In genomic region chr14:99348175-99348764, GRCm38 (mm10) we compare ENCODE assay signal across 32 mouse cellular contexts. TPM values are rescaled to one million over a fixed set of nuclear protein-coding genes. Genes with fewer than 3 reads are reported as not detected.
DNase-seq lines count a peak whose midpoint lies in the region; ATAC-seq and TF ChIP-seq lines count a peak whose summit lies in the region.
"Had no signal": no experiment of that assay in that cellular context is flagged by ENCODE, and none has a peak within 500 bp of the region (broad histone marks: within the 10 kb centered on the region; RNA-seq: fewer than 3 reads in every experiment).

No protein-coding gene starts in this region.

- H3K9me3 ChIP-seq in forebrain, postnatal 0 days (ENCODE audit: low read length): no peaks in the 10 kb centered on the region
- H3K9me3 ChIP-seq in forebrain, embryonic 10.5 days: no peaks in the 10 kb centered on the region
- H3K9me3 ChIP-seq in midbrain, embryonic 14.5 days (ENCODE audit: control insufficient read depth, low read length): no peaks in the 10 kb centered on the region
- H3K9me3 ChIP-seq in midbrain, embryonic 15.5 days: no peaks in the 10 kb centered on the region
- no peaks in the 10 kb centered on the region for H3K9me3 ChIP-seq in ES-E14 (ENCODE audit: control insufficient read depth, insufficient read depth, low read depth, low read length)
- H3K9me3 ChIP-seq: embryonic facial prominence, embryonic 13.5 days; hindbrain, embryonic 12.5 days; midbrain, embryonic 12.5 days; neural tube, embryonic 12.5 days had no signal

- in situ Hi-C loops in ES-E14 (cut with MboI; ENCODE audit: low sequenced_read_pairs in 2 of 2, unreplicated experiment in 2 of 2): no loop called here

- no peaks in the 10 kb centered on the region; the same call in 1 of the 2 replicates for H3K36me3 ChIP-seq in forebrain, postnatal 0 days (ENCODE audit: insufficient read depth)
- no peaks in the 10 kb centered on the region for H3K36me3 ChIP-seq in forebrain, embryonic 10.5 days (replicated peaks)
- no peaks in the 10 kb centered on the region for H3K36me3 ChIP-seq in midbrain, embryonic 14.5 days (ENCODE audit: control insufficient read depth, insufficient read depth, low read length)
- no peaks in the 10 kb centered on the region for H3K36me3 ChIP-seq in midbrain, embryonic 15.5 days (replicated peaks)
- H3K36me3 ChIP-seq in ES-E14 (ENCODE audit: control insufficient read depth, insufficient read depth, low read length, poor library complexity, severe bottlenecking): peaks cover 3% of the 10 kb centered on the region; the same call in 1 of the 2 replicates
- H3K36me3 ChIP-seq: embryonic facial prominence, embryonic 13.5 days; hindbrain, embryonic 12.5 days; midbrain, embryonic 12.5 days; neural tube, embryonic 12.5 days had no signal

- no peaks in the 10 kb centered on the region for H3K27me3 ChIP-seq in forebrain, postnatal 0 days (ENCODE audit: insufficient read depth, low read length)
- no peaks in the 10 kb centered on the region for H3K27me3 ChIP-seq in forebrain, embryonic 10.5 days (ENCODE audit: poor library complexity, severe bottlenecking)
- no peaks in the 10 kb centered on the region for H3K27me3 ChIP-seq in midbrain, embryonic 14.5 days (ENCODE audit: control insufficient read depth, insufficient read depth, low read length)
- H3K27me3 ChIP-seq in midbrain, embryonic 15.5 days (replicated peaks): no peaks in the 10 kb centered on the region
- H3K27me3 ChIP-seq: embryonic facial prominence, embryonic 13.5 days; hindbrain, embryonic 12.5 days; midbrain, embryonic 12.5 days; neural tube, embryonic 12.5 days; Patski had no signal

- H3K9ac ChIP-seq in forebrain, postnatal 0 days: no peak overlapping the region
- H3K9ac ChIP-seq in midbrain, embryonic 14.5 days (replicated peaks; ENCODE audit: low read length): no peak overlapping the region
- no peak overlapping the region for H3K9ac ChIP-seq in midbrain, embryonic 15.5 days
- H3K9ac ChIP-seq in ES-E14 (ENCODE audit: insufficient read depth, low read depth, low read length, poor library complexity, severe bottlenecking): peak overlapping the region; percentile 57; the same call in 1 of the 2 replicates
- H3K9ac ChIP-seq: embryonic facial prominence, embryonic 13.5 days; hindbrain, embryonic 12.5 days; liver, embryonic 14.5 days; lung, embryonic 14.5 days; midbrain, embryonic 12.5 days; neural tube, embryonic 12.5 days had no signal

- no peak for TF ChIP-seq CTCF in forebrain, postnatal 0 days (IDR thresholded peaks at IDR 0.05; ENCODE audit: low read depth)
- no peak for TF ChIP-seq CTCF in brain, embryonic 14.5 days (IDR thresholded peaks at IDR 0.05; ENCODE audit: borderline replicate concordance, extremely low read depth, insufficient read depth, insufficient read length)

- peak; percentile 65 for ATAC-seq in forebrain, postnatal 0 days
- ATAC-seq in midbrain, embryonic 14.5 days (ENCODE audit: low FRiP score, low TSS enrichment): no peak
- ATAC-seq in midbrain, embryonic 15.5 days (replicated peaks): no peak
- ATAC-seq: intestine, postnatal 0 days; Patski had no signal

- 56% methylated on average over 13 of the region's 13 CpGs for WGBS in forebrain, postnatal 0 days
- WGBS in forebrain, embryonic 10.5 days: 76% methylated on average over 13 of the region's 13 CpGs
- WGBS in midbrain, embryonic 14.5 days: 72% methylated on average over 13 of the region's 13 CpGs
- 66% methylated on average over 13 of the region's 13 CpGs for WGBS in midbrain, embryonic 15.5 days

- H3K4me2 ChIP-seq in forebrain, postnatal 0 days (ENCODE audit: low read depth): no peak overlapping the region
- H3K4me2 ChIP-seq in midbrain, embryonic 14.5 days (ENCODE audit: low read length): no peak overlapping the region
- H3K4me2 ChIP-seq in midbrain, embryonic 15.5 days: no peak overlapping the region
- H3K4me2 ChIP-seq: embryonic facial prominence, embryonic 13.5 days; heart, embryonic 11.5 days; hindbrain, embryonic 12.5 days; lung, embryonic 14.5 days; midbrain, embryonic 12.5 days; neural tube, embryonic 12.5 days had no signal

- H3K4me3 ChIP-seq in forebrain, postnatal 0 days (ENCODE audit: low read depth, low read length): no peak overlapping the region
- H3K4me3 ChIP-seq in forebrain, embryonic 10.5 days: no peak overlapping the region
- H3K4me3 ChIP-seq in midbrain, embryonic 14.5 days (replicated peaks; ENCODE audit: low read depth, low read length): no peak overlapping the region
- no peak overlapping the region for H3K4me3 ChIP-seq in midbrain, embryonic 15.5 days
- peak overlapping the region in 1 of 2 experiments; percentile 1; a peak in 2 of 4 replicates for H3K4me3 ChIP-seq in ES-E14 (ENCODE audit: insufficient read depth in 1 of 2, low read depth in 1 of 2, low read length in 2 of 2, poor library complexity in 1 of 2, severe bottlenecking in 1 of 2)
- H3K4me3 ChIP-seq: embryonic facial prominence, embryonic 13.5 days; hindbrain, embryonic 12.5 days; midbrain, embryonic 12.5 days; myocyte; neural tube, embryonic 12.5 days had no signal

- no peaks in the 10 kb centered on the region; the same call in 1 of the 2 replicates for H3K4me1 ChIP-seq in forebrain, postnatal 0 days (ENCODE audit: insufficient read depth)
- peaks cover 10% of the 10 kb centered on the region for H3K4me1 ChIP-seq in forebrain, embryonic 10.5 days
- H3K4me1 ChIP-seq in midbrain, embryonic 14.5 days (ENCODE audit: control insufficient read depth, insufficient read depth, low read length): 0 out of 2 replicates have a peak, but pooled peaks cover 4% of the 10 kb centered on the region
- 0 out of 2 replicates have a peak, but pooled peaks cover 7% of the 10 kb centered on the region for H3K4me1 ChIP-seq in midbrain, embryonic 15.5 days
- H3K4me1 ChIP-seq in ES-E14 (ENCODE audit: control insufficient read depth in 2 of 2, insufficient read depth in 2 of 2, low read length in 2 of 2, poor library complexity in 1 of 2): peaks cover 6 to 11% of the 10 kb centered on the region in 2 experiments; a peak in 3 of 4 replicates
- H3K4me1 ChIP-seq: neural tube, embryonic 12.5 days had no signal

- no peak overlapping the region for H3K27ac ChIP-seq in forebrain, postnatal 0 days (ENCODE audit: low read depth, low read length)
- H3K27ac ChIP-seq in forebrain, embryonic 10.5 days: no peak overlapping the region
- no peak overlapping the region for H3K27ac ChIP-seq in midbrain, embryonic 14.5 days (replicated peaks; ENCODE audit: low read depth, low read length)
- H3K27ac ChIP-seq in midbrain, embryonic 15.5 days: no peak overlapping the region
- peak overlapping the region; percentile 59; the same call in 1 of the 2 replicates for H3K27ac ChIP-seq in ES-E14 (ENCODE audit: insufficient read depth, low read depth, low read length, poor library complexity, severe bottlenecking)
- H3K27ac ChIP-seq: embryonic facial prominence, embryonic 13.5 days; hindbrain, embryonic 12.5 days; liver, embryonic 14.5 days; midbrain, embryonic 12.5 days; neural tube, embryonic 12.5 days had no signal

- TF ChIP-seq POLR2A in brain, embryonic 14.5 days (IDR thresholded peaks at IDR 0.05; ENCODE audit: borderline replicate concordance, extremely low read depth, insufficient read depth, insufficient read length, poor library complexity, severe bottlenecking): no peak

- DNase-seq in forebrain, postnatal 0 days: no peak
- no peak for DNase-seq in forebrain, embryonic 10.5 days (ENCODE audit: extremely low spot score, low spot score)
- DNase-seq in midbrain, embryonic 14.5 days: peak; percentile 39
- DNase-seq in ES-E14 (ENCODE audit: low read depth, low spot score): no peak
- peak; percentile 45 for DNase-seq in brain, embryonic 14.5 days (ENCODE audit: low read depth)
- DNase-seq in layer of hippocampus, adult 9-11 months: no peak
- no peak for DNase-seq in cerebellum, postnatal 4 days (ENCODE audit: low spot score in 2 of 2)
- DNase-seq: adrenal gland, postnatal 25 days; B cell, adult 2 months; cerebellum, adult 8-10 months; cerebellum, postnatal 25 days; gastrocnemius, postnatal 14 days; heart, postnatal 36 days; kidney, adult 9 months; kidney, postnatal 10 days; liver; lung, embryonic 14.5 days; lung, postnatal 14 days; right cerebral cortex, adult 18-20 months; spleen, adult 18-20 months; thymus, adult 18-20 months; thymus, postnatal 25 days had no signal

TF ChIP-seq in ES-E14, 5 proteins besides CTCF, POLR2A, EP300 and RAD21:
- no peak for TF ChIP-seq MAFK (IDR thresholded peaks at IDR 0.05; ENCODE audit: insufficient read depth, low read depth, low read length)
- no peak for TF ChIP-seq ZC3H11A (IDR thresholded peaks at IDR 0.05; ENCODE audit: borderline replicate concordance, low read depth, low read length)
- TF ChIP-seq CHD2 (IDR thresholded peaks at IDR 0.05; ENCODE audit: low read depth, low read length): no peak
- TF ChIP-seq ZNF384 (IDR thresholded peaks at IDR 0.05; ENCODE audit: low read depth, low read length): no peak
- TF ChIP-seq HCFC1 (IDR thresholded peaks at IDR 0.05; ENCODE audit: borderline replicate concordance, insufficient read depth, low read length): no peak
TF ChIP-seq in ES-E14: peak in this region for 0.

RNA-seq across cellular contexts. Expression of gene Klf5, which starts 49.8 kb away (rescaled TPM):
- total RNA-seq in forebrain, postnatal 0 days (2014; rRNA removed): 5.5 and 6.2 TPM in 2 replicates
- 9.7 and 12.1 TPM in 2 replicates for polyA plus RNA-seq in forebrain, postnatal 0 days (2015; fragmentation: Nextera tagmentation; extraction: Ambion mirVana)
- 1.0 and 1.1 TPM in 2 replicates for polyA plus RNA-seq in forebrain, embryonic 10.5 days (2016; fragmentation: Nextera tagmentation; extraction: Ambion mirVana)
- 2.2 and 2.7 TPM in 2 replicates for polyA plus RNA-seq in midbrain, embryonic 14.5 days (2014; fragmentation: Nextera tagmentation; extraction: Ambion mirVana)
- 4.4 and 5.1 TPM in 2 replicates for polyA plus RNA-seq in midbrain, embryonic 15.5 days (2015; fragmentation: Nextera tagmentation; extraction: Ambion mirVana)
- total RNA-seq in ES-E14 (2012; rRNA removed): 23.2 and 34.7 TPM in 2 replicates
- 2.8 and 3.3 TPM in 2 replicates for polyA plus RNA-seq in brain, embryonic 14.5 days (2012; rRNA removed)

Comparison
In these comparisons a context has a peak if more than half of its experiments do, and no peak if none do; other contexts are left out.
1. DNase-seq: peak in midbrain, embryonic 14.5 days (single experiment) and brain, embryonic 14.5 days (single experiment); none in forebrain, postnatal 0 days (single experiment), forebrain, embryonic 10.5 days (single experiment), ES-E14 (single experiment), layer of hippocampus, adult 9-11 months (single experiment) and cerebellum, postnatal 4 days (0 of 2).